Mouse (Mus musculus) olfactory bulb, adult 2 months (tissue): ENCODE measurements around the gene Tubgcp4. TPM values are rescaled to one million over a fixed set of nuclear protein-coding genes. Genes with fewer than 3 reads are reported as not detected.

ENCODE experiments used
- H3K27ac ChIP-seq: fragments of 200-500 bp; 2 replicates; pipeline ENCODE4 v1.5.1; 2012; ENCODE audit warnings: low read depth, low read length; ENCODE audit not compliant: insufficient read depth
- H3K4me1 ChIP-seq: fragments of 200-500 bp; 2 replicates; pipeline ENCODE4 v1.6.1; 2012; ENCODE audit warnings: low read length; ENCODE audit not compliant: control insufficient read depth, insufficient read depth
- H3K4me3 ChIP-seq: fragments of 200-500 bp; 2 replicates; pipeline ENCODE4 v1.5.1; 2012; ENCODE audit warnings: mild to moderate bottlenecking, low read depth, low read length, moderate library complexity; ENCODE audit not compliant: insufficient read depth
- CTCF ChIP-seq: fragments of 200-500 bp; IDR thresholded peaks from 2 replicates; pipeline ENCODE4 v1.5.1; 2012; ENCODE audit warnings: low read depth, mild to moderate bottlenecking, low read length, moderate library complexity; ENCODE audit not compliant: insufficient read depth
- POLR2A ChIP-seq: fragments of 200-500 bp; IDR thresholded peaks from 2 replicates; pipeline ENCODE4 v1.6.1; 2012; ENCODE audit warnings: mild to moderate bottlenecking, low read depth, low read length, moderate library complexity; ENCODE audit not compliant: insufficient read depth
- WGBS: fragments of 180-500 bp; shearing (Covaris S2); methylation state at CpG from one replicate; pipeline ENCODE4 v1.1.7; 2018; 5-methylcytosine and 5-hydroxymethylcytosine counted together
- polyA plus RNA-seq: library from polyadenylated mRNA; stranded (reverse); fragments of >200 nt; gene quantifications from 2 replicates; pipeline ENCODE4 v1.2.4, GENCODE M21; 2012; ENCODE audit warnings: low replicate concordance; ENCODE audit not compliant: missing spikeins, insufficient read depth, insufficient read length

Gene Tubgcp4
- polyA plus RNA-seq, 1 experiment = not detected

- WGBS = 48% methylated on average over 16 of the region's 16 CpGs
Measured at GRCm38 (mm10) chr2:121141216-121142035, 29.0 kb upstream of the Tubgcp4 start.

GRCm38 (mm10) chr2:121142415-121142814, 28.0 kb upstream of the Tubgcp4 start:
- Histone ChIP-seq H3K4me3 (no peak overlapping the region), H3K4me1 (peaks cover 9% of the 10 kb centered on the region; the same call in 1 of the 2 replicates), H3K27ac (no peak overlapping the region)
- TF ChIP-seq POLR2A (no peak), CTCF (no peak)
- 38% methylated on average over 2 of the region's 2 CpGs for WGBS

More at GRCm38 (mm10) chr2:121141216-121142035, 29.0 kb upstream of the Tubgcp4 start:
- TF ChIP-seq POLR2A = no peak
- no peak for TF ChIP-seq CTCF
- Histone ChIP-seq H3K4me3 (no peak overlapping the region), H3K27ac (no peak overlapping the region), H3K4me1 (peaks cover 9% of the 10 kb centered on the region; the same call in 1 of the 2 replicates)

- no peak for TF ChIP-seq CTCF
- no peak for TF ChIP-seq POLR2A
- 90% methylated on average over 5 of the region's 5 CpGs for WGBS
- H3K27ac ChIP-seq = no peak overlapping the region
Measured at GRCm38 (mm10) chr2:121149679-121150078, 20.8 kb upstream of the Tubgcp4 start.

GRCm38 (mm10) chr2:121153100-121153499, 17.4 kb upstream of the Tubgcp4 start:
- WGBS = 87% methylated on average over 3 of the region's 3 CpGs
- H3K4me3 ChIP-seq = no peak overlapping the region
- H3K27ac ChIP-seq = no peak overlapping the region
- TF ChIP-seq CTCF = no peak
- no peaks in the 10 kb centered on the region for H3K4me1 ChIP-seq

More at GRCm38 (mm10) chr2:121149679-121150078, 20.8 kb upstream of the Tubgcp4 start:
- Histone ChIP-seq H3K4me3 (no peak overlapping the region), H3K4me1 (no peaks in the 10 kb centered on the region)

- TF ChIP-seq POLR2A (no peak), CTCF (no peak)
- 41% methylated on average over 4 of the region's 4 CpGs for WGBS
- H3K27ac ChIP-seq = no peak overlapping the region
- H3K4me3 ChIP-seq = no peak overlapping the region
- H3K4me1 ChIP-seq = peaks cover 9% of the 10 kb centered on the region
Measured at GRCm38 (mm10) chr2:121169173-121169572, 1.3 kb upstream of the Tubgcp4 start.

GRCm38 (mm10) chr2:121169902-121170301, 552 bp upstream of the Tubgcp4 start:
- H3K4me3 ChIP-seq = peak overlapping the region; percentile 33
- H3K27ac ChIP-seq = no peak overlapping the region
- WGBS = 3% methylated on average over 9 of the region's 9 CpGs
- peaks cover 9% of the 10 kb centered on the region for H3K4me1 ChIP-seq
- TF ChIP-seq POLR2A (no peak), CTCF (no peak)

GRCm38 (mm10) chr2:121170980-121171742, 707 bp downstream of the Tubgcp4 start, which contains the start of gene Zscan29:
Gene Zscan29, minus strand, starts transcription at chr2:121171125.
- Histone ChIP-seq H3K4me1 (peaks cover 9% of the 10 kb centered on the region), H3K27ac (peak within 1 kb of the TSS; percentile 27; the same call in 1 of the 2 replicates), H3K4me3 (peak within 1 kb of the TSS; percentile 68)
- 0 out of 2 replicates have a peak, but pooled peaks have one; percentile 9 for TF ChIP-seq CTCF
- TF ChIP-seq POLR2A = peak; percentile 93
- under 1% methylated on average over 66 of the region's 66 CpGs for WGBS

- no peak overlapping the region for H3K4me3 ChIP-seq
- no peak overlapping the region for H3K27ac ChIP-seq
- no peak for TF ChIP-seq CTCF
- no peak for TF ChIP-seq POLR2A
- 0 out of 2 replicates have a peak, but pooled peaks cover 2% of the 10 kb centered on the region for H3K4me1 ChIP-seq
- 93% methylated on average over 3 of the region's 3 CpGs for WGBS
Measured at GRCm38 (mm10) chr2:121178828-121179479, 8.5 kb downstream of the Tubgcp4 start.

GRCm38 (mm10) chr2:121183431-121183830, 13.0 kb downstream of the Tubgcp4 start:
- 81% methylated on average over 5 of the region's 5 CpGs for WGBS
- TF ChIP-seq CTCF (no peak), POLR2A (no peak)
- H3K4me1 ChIP-seq = 0 out of 2 replicates have a peak, but pooled peaks cover 2% of the 10 kb centered on the region
- H3K27ac ChIP-seq = no peak overlapping the region
- no peak overlapping the region for H3K4me3 ChIP-seq
